Mouse (Mus musculus) liver, postnatal 0 days (tissue): Measurements from ENCODE around the gene Chrne.

Experiments
- CTCF ChIP-seq: sonication (generic); IDR thresholded peaks from 2 replicates; pipeline ENCODE4 v1.5.1; 2016; ENCODE audit warnings: antibody characterized with exemption, low read depth
- EP300 ChIP-seq: IDR thresholded peaks from 2 replicates; pipeline ENCODE4 v1.6.1; 2016; ENCODE audit warnings: antibody characterized with exemption, low read depth, mild to moderate bottlenecking

DNA sequence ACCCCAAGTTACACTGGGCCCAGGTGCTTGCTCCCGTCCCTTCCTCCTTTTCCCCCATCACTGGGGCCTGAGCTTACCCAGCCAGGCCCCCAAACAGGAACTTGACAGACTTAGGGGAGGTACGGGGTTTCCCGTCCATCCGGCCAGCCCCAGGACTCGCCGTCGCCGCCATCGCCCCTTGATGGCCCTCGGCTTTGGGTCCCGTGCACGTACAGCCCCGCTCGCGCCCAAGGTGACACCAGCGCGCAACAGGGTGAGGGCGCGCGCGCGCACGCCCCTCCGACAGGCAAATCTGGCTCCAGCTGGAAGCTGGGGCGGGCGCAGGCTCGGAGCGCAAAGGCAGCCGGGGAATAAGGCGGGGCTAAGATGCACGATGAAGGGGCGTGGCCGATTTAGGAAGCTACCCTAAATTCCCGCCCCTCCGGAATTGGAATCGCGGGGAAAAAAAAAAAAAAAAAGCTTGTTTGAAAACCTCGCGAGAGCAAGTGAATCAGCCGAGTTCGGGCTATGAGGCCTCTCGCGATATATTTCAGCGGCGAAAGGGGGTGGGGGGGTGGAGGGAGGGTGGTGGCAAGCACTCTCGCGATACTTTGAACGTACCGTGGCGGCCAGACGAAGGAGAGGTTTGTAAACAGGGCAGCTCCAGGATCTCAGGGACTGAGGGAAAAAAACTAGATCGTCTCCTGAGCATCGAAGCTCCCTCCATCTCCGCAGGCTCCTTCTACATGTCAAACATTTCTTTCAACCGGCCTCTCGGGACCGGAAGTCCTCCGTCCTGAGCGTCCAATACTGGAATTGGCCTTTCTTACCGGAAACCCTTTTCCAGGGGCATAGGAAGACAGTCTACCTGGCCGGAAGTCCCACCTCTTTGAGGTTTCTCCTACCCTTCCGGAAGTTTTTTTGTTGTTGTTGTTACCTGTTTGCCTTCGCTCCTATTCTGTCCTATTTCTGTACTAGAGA lies 28.0 kb upstream of the Chrne start, which contains the start of the genes Rnf167 and Slc25a11:
- peak; percentile 46 for TF ChIP-seq CTCF
- TF ChIP-seq EP300 = peak; percentile 85
